Mouse (Mus musculus) liver, embryonic 15.5 days (tissue): ENCODE data around the gene Cyp4a29. TPM values are rescaled to one million over a fixed set of nuclear protein-coding genes. Genes with fewer than 3 reads are reported as not detected.

Experiments used
- polyA plus RNA-seq: library from polyadenylated mRNA; unstranded; fragments of >200 nt; fragmentation: Nextera tagmentation; extraction: Ambion mirVana; gene quantifications from 2 replicates; pipeline ENCODE4 v1.2.1, GENCODE M21; 2015

Gene Cyp4a29
- polyA plus RNA-seq, 1 experiment from 2014 or later = not detected

Other genes starting within 250 kb of the Cyp4a29 start
- 8.9 and 9.5 TPM in 2 replicates for gene Stil, start 241.9 kb upstream of the Cyp4a29 start, polyA plus RNA-seq
- 26.5 and 31.0 TPM in 2 replicates for gene Tal1, start 185.7 kb upstream of the Cyp4a29 start, polyA plus RNA-seq
- 25.4 and 25.5 TPM in 2 replicates for gene Pdzk1ip1, start 153.4 kb upstream of the Cyp4a29 start, polyA plus RNA-seq
- 0.05 TPM in 1 of 2 replicates, not detected in the other for gene Cyp4x1, start 107.8 kb upstream of the Cyp4a29 start, polyA plus RNA-seq
- 0.03 TPM in 1 of 2 replicates, not detected in the other for gene Cyp4a12a, start 57.0 kb downstream of the Cyp4a29 start, polyA plus RNA-seq
- not detected in 2 replicates for gene Cyp4a12b, start 169.5 kb downstream of the Cyp4a29 start, polyA plus RNA-seq
- not detected in 2 replicates for gene Cyp4a30b, start 210.5 kb downstream of the Cyp4a29 start, polyA plus RNA-seq